Mouse (Mus musculus): ENCODE data around the gene St6galnac6.

Gene St6galnac6

DNA sequence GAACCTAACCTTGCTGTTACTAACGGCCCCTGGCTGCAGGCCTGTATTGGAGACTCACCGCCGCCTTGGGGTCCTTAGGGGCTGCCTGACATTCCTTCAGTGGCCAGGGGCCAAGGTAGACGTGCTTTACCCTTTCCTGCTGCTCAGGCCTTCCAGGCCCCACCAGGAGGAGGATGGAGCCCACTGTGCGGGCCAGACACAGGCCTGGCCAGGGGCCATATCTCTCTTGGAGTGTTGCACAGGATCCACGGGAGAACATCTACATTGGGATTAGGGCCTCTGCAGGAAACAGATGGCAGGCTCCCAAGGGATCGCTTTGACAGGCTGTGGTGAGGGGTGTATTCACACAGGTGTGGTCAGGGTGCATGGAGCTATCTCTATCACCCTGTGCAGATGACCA is 43.3 kb downstream of the St6galnac6 start:
- no peak for DNase-seq

DNA sequence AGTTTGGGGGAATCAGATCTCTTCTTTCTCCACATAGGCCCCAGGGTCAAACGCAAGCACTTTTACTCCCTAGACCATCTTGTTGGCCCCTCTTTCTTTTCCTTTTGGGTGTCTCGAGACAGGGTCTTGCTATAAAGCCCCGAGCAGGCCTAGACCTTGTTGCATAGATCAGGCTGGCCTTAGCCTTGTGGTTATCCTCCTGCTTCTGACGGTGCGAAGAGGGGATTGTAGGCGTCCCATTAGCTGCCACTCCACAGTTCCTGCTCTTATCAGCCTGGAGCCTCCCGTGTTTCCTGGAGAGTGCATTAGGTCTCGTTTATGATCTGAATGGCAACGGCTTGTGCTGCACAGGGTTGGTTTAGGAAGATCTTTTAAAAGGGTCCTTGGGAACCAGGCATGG is 44.6 kb downstream of the St6galnac6 start:
- no peak for DNase-seq

DNA sequence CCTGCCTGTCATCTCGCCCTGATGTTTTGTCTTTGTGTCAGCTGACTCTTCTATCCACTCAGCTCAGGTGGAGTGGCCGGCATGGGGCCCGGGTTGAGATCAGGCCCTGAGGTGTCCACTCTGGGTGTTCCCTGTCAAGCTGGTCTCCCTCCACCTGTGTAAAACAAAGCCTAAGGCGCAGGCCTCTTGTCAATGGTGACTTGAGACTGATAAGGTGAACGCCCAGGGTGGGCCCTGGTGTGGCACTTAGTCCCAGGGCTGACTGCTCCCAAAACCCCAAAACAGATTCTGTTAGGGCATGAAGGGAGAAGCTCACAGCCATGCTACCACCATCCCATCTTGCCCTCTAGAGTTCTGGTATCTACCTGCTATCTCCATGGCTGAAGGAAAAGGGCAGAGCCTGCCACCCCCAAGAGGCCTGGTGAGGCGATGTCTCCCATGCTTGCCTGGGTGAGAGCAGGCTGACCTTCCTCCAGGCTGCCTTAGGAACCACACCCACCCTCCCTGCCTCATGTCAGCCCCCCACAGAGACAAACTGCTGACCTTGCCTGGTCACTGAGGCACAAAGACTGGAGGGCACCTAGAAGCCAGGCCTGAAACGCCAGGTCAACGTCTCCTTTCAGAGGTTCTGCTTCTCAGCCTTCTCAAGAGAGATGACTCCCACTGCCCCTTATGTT is 45.4 kb downstream of the St6galnac6 start:
- DNase-seq: no peak

GRCm38 (mm10) chr2:32645647-32646046 is 46.1 kb downstream of the St6galnac6 start:
- DNase-seq: no peak

- peak; percentile 66 for DNase-seq
These were observed 47.0 kb downstream of the St6galnac6 start, which contains the start of gene Eng for GRCm38 (mm10) chr2:32646379-32647056. Gene Eng (plus strand): TSS chr2:32646595.

GRCm38 (mm10) chr2:32647366-32647765 is 47.9 kb downstream of the St6galnac6 start:
- no peak for DNase-seq

GRCm38 (mm10) chr2:32653764-32654163 is 54.3 kb downstream of the St6galnac6 start:
- no peak for DNase-seq

GRCm38 (mm10) chr2:32654743-32655393 is 55.4 kb downstream of the St6galnac6 start:
- no peak for DNase-seq

GRCm38 (mm10) chr2:32655394-32655744 is 55.9 kb downstream of the St6galnac6 start:
- no peak for DNase-seq

DNA sequence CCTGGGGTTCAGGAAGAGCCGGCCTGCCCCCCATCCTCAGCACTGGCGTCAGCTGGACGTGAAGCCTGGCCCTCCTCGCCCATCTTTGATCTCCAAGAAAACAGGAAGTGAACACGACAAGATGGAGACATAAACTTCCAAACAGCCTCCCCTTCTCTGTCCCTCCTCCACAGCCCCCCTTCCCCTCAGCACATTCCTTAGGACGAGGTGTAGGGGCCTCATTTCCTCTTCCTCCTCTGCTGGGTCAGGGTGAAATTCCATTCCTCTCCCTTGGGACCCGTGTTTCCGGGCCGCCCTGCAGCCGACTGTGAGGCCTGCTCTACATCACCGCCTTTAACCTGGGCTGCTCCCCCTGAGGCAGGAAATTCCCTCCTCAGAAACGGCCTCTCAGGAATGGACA is 56.3 kb downstream of the St6galnac6 start:
- DNase-seq: no peak

DNA sequence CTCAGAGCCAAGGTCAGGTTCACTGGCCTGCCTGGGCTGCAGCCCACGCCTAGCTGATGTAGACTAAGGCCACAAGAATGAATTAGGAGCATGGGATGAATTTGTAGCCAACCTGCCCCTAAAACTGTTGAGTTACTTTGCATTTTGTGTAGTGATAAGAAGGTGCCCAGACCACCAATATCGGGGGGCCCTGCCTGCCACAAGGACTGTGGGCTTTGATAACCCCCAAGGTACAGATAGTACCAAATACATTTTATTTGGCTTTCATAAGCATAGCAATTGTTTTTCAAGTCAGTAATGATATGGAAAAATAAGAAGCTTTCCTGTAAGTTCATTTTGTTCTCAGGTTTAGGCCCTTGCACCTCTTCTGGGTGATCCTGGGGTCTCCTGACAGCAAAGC is 59.4 kb downstream of the St6galnac6 start:
- no peak for DNase-seq

GRCm38 (mm10) chr2:32661509-32662107 is 62.1 kb downstream of the St6galnac6 start:
- DNase-seq: no peak

- DNase-seq: no peak
These were observed 62.8 kb downstream of the St6galnac6 start for GRCm38 (mm10) chr2:32662291-32662690.

DNA sequence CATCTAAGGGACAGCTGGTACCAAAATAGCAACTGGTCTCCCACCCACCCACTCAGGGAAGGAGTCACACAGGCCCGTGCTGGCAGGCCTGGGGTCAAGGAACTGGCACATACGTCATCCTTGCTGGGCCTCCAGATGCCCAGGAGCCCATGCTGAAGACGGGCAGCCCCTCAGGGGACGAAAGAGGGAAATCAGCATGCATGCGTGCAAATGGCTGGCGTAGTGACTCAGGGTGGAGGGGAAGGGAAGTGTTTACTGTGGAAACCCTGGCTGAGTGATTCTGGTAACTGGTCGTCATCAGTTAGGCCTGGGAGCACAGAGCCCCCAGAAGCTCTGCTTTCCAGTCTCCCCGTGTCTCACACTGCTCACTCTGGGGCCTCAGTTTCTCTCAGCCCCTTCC is 65.8 kb downstream of the St6galnac6 start:
- no peak for DNase-seq

DNA sequence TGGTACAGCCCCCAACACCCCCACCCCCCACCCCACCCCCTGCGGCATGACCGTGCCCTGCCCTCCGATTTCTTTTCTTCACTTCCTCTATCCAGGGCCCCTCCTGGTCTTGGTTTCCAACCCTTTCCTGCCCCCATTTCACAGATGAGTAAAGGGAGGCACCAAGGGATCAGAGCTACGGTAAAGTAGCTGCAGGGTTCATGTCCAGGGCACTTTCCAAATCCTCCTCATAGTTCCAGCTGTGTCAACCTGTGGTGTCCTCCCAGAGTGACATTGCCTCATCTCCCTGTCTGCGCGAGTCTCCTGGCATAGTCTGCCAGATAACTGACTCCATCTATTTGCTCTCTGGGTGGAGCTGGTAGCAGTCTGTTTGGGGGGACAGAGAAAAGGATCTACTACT is 66.3 kb downstream of the St6galnac6 start:
- DNase-seq: no peak

GRCm38 (mm10) chr2:32667775-32668174 is 68.3 kb downstream of the St6galnac6 start:
- no peak for DNase-seq

- DNase-seq: no peak
These were observed 68.7 kb downstream of the St6galnac6 start for GRCm38 (mm10) chr2:32668176-32668575.

GRCm38 (mm10) chr2:32669876-32670275 is 70.4 kb downstream of the St6galnac6 start:
- no peak for DNase-seq

All from thymus, postnatal 25 days (tissue).